Mouse (Mus musculus) ES-Bruce4 (cell line): ENCODE measurements around the gene Xpo4. TPM values are rescaled to one million over a fixed set of nuclear protein-coding genes. Genes with fewer than 3 reads are reported as not detected.

Source experiments
- H3K27ac ChIP-seq: 2 replicates; pipeline ENCODE4 v1.5.1; 2012; ENCODE audit warnings: low read length, inconsistent platforms; ENCODE audit not compliant: insufficient read depth
- H3K27me3 ChIP-seq: 2 replicates; pipeline ENCODE4 v1.6.1; 2012; ENCODE audit warnings: mild to moderate bottlenecking, low read length, inconsistent platforms; ENCODE audit not compliant: control insufficient read depth, poor library complexity, insufficient read depth, severe bottlenecking
- H3K36me3 ChIP-seq: 2 replicates; pipeline ENCODE4 v1.6.1; 2012; ENCODE audit warnings: inconsistent platforms, mild to moderate bottlenecking, low read length, moderate library complexity; ENCODE audit not compliant: control insufficient read depth, poor library complexity, insufficient read depth, severe bottlenecking
- H3K4me1 ChIP-seq: one replicate; pipeline ENCODE4 v1.8.1; 2011; ENCODE audit warnings: low read length; ENCODE audit not compliant: control insufficient read depth, insufficient read depth
- H3K4me3 ChIP-seq: 2 replicates; pipeline ENCODE4 v1.5.1; 2011; ENCODE audit warnings: low read depth, mild to moderate bottlenecking, low read length
- H3K9ac ChIP-seq: 2 replicates; pipeline ENCODE4 v1.6.1; 2012; ENCODE audit warnings: low read depth, mild to moderate bottlenecking, inconsistent platforms; ENCODE audit not compliant: poor library complexity, severe bottlenecking
- H3K9me3 ChIP-seq: replicated peaks from 2 replicates; pipeline ENCODE4 v1.6.1; 2012; ENCODE audit warnings: mild to moderate bottlenecking, low read length, inconsistent platforms; ENCODE audit not compliant: control insufficient read depth, poor library complexity, insufficient read depth, severe bottlenecking
- CTCF ChIP-seq: IDR thresholded peaks from one replicate; pipeline ENCODE4 v1.8.1; 2011; ENCODE audit warnings: low read depth, low read length
- EP300 ChIP-seq: IDR thresholded peaks from 2 replicates; pipeline ENCODE4 v1.6.1; 2011; ENCODE audit warnings: low read depth, low read length; ENCODE audit not compliant: insufficient read depth
- POLR2A ChIP-seq: IDR thresholded peaks from one replicate; pipeline ENCODE4 v1.8.1; 2011; ENCODE audit warnings: low read length; ENCODE audit not compliant: insufficient read depth
- polyA plus RNA-seq: library from polyadenylated mRNA; stranded (reverse); fragments of >200 nt; gene quantifications from 2 replicates; pipeline ENCODE4 v1.2.4, GENCODE M21; 2011; ENCODE audit warnings: low read depth; ENCODE audit not compliant: missing spikeins, insufficient read depth, insufficient read length

Gene Xpo4
- polyA plus RNA-seq, 1 experiment: 64.1 TPM

DNA sequence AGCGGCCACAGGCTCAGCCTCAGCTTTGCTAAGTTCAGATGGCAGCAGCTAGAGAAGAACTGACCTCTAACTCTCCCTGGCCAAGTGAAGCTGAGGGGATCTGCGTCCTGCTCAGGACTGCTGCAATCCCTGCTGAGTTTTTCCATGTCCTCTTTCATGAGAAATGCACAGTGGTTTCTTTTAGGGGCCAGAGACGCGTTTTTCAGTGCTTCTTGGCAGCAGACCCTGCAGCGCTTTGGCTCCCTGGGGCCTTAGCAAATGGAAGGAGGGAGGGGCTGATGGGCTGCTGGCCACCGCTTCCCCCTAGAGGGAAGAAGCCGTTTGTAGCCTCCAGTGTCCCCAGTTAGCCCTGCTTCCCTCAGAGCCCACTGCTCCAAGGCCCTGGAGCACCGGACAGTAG, 130.3 kb downstream of the Xpo4 start:
- no peak for TF ChIP-seq CTCF
- no peak for TF ChIP-seq POLR2A
- TF ChIP-seq EP300: no peak
- Histone ChIP-seq H3K36me3 (no peaks in the 10 kb centered on the region), H3K9me3 (no peaks in the 10 kb centered on the region), H3K27ac (no peak overlapping the region), H3K27me3 (no peaks in the 10 kb centered on the region), H3K4me3 (no peak overlapping the region), H3K4me1 (peaks cover 17% of the 10 kb centered on the region), H3K9ac (no peak overlapping the region)

DNA sequence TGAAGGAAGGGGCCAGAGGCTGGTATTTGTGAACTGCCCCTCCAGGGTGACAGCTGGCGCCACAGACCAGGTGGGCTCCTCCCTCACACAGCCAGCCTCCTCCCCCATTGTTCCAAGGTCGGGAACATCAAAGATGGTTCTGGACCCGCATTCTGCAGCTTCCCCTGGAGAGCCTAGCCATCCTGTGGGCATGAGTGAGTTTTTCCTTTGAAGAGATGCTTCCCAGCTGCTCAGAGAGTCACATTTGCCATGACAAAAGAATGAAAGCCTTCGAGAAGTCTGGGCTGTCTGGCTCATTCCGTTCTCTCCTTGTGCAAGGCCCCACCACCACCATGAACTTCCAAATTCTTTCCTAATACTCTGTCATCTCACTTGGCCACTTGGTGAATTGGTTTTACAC, 130.9 kb downstream of the Xpo4 start:
- no peak overlapping the region for H3K4me3 ChIP-seq
- H3K27ac ChIP-seq: no peak overlapping the region
- no peaks in the 10 kb centered on the region for H3K9me3 ChIP-seq
- H3K36me3 ChIP-seq: no peaks in the 10 kb centered on the region
- no peak overlapping the region for H3K9ac ChIP-seq
- H3K27me3 ChIP-seq: no peaks in the 10 kb centered on the region
- peak; percentile 76 for TF ChIP-seq EP300
- TF ChIP-seq POLR2A: no peak
- peaks cover 19% of the 10 kb centered on the region for H3K4me1 ChIP-seq

DNA sequence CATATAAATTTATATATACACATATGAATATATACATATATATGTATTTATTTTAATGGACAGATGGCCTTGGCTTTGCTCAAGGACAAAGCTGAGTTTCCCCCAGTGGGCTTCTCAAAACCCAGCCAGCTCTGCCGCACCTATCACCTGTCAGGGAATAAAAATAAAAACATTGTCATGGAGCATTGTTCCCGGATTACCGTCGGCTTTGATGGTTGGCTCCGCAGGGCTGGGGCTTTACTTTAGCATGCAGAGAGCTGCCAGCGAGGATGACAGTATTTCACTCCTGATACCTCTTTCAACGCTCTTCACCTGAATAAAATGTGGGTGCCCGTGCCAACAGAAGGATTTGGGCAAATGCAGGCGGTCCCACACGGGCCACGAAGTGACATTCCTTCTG, 131.4 kb downstream of the Xpo4 start:
- H3K9me3 ChIP-seq: no peaks in the 10 kb centered on the region
- peaks cover 20% of the 10 kb centered on the region for H3K4me1 ChIP-seq
- no peak overlapping the region for H3K27ac ChIP-seq
- H3K9ac ChIP-seq: no peak overlapping the region
- H3K4me3 ChIP-seq: no peak overlapping the region
- no peaks in the 10 kb centered on the region for H3K27me3 ChIP-seq
- TF ChIP-seq POLR2A: no peak
- TF ChIP-seq CTCF: no peak
- TF ChIP-seq EP300: no peak
- no peaks in the 10 kb centered on the region for H3K36me3 ChIP-seq

DNA sequence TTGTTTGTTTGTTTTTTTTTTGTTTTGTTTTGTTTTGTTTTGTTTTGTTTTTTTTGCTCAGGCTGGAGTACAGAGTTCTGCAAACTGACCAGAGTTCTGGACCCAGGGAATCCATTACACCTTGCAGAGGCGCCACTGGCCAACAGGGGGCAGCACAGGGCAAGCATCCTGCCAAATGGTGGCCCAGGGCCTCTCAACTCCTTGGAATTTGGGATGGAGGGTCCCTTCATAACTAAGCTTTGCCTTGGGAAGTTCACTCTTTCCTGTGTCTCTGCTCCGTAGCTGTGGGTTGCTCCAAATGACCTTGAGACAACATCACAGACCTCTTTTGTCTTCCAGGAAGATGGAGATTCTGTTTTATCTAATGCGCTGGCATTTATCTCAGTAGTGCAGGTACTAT, 132.0 kb downstream of the Xpo4 start:
- TF ChIP-seq EP300: no peak
- peak; percentile 93 for TF ChIP-seq CTCF
- Histone ChIP-seq H3K4me3 (no peak overlapping the region), H3K9me3 (no peaks in the 10 kb centered on the region), H3K4me1 (peaks cover 23% of the 10 kb centered on the region), H3K9ac (no peak overlapping the region), H3K27ac (no peak overlapping the region), H3K27me3 (no peaks in the 10 kb centered on the region), H3K36me3 (no peaks in the 10 kb centered on the region)

DNA sequence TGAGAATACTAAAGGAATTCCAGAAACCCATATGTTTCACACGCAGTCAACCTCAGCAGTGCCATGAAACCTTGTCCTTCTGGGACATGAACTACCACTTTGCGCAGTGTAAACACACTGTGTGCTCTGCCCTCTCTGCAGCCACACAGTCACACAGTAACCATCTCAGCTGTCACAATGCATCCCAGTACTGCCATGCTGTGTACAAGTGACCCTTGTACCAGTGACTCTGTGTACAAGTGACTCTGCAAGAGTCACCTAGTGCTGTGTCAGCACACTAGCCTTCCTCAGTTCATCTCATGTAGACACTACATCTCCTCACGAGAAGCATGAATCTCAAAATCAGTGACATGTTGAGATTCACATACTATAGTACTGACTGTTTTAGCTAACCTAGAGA, 132.7 kb downstream of the Xpo4 start:
- Histone ChIP-seq H3K9ac (no peak overlapping the region), H3K4me1 (peaks cover 20% of the 10 kb centered on the region), H3K27me3 (no peaks in the 10 kb centered on the region), H3K9me3 (no peaks in the 10 kb centered on the region), H3K27ac (no peak overlapping the region), H3K4me3 (no peak overlapping the region), H3K36me3 (no peaks in the 10 kb centered on the region)
- TF ChIP-seq POLR2A (no peak), EP300 (no peak), CTCF (no peak)

DNA sequence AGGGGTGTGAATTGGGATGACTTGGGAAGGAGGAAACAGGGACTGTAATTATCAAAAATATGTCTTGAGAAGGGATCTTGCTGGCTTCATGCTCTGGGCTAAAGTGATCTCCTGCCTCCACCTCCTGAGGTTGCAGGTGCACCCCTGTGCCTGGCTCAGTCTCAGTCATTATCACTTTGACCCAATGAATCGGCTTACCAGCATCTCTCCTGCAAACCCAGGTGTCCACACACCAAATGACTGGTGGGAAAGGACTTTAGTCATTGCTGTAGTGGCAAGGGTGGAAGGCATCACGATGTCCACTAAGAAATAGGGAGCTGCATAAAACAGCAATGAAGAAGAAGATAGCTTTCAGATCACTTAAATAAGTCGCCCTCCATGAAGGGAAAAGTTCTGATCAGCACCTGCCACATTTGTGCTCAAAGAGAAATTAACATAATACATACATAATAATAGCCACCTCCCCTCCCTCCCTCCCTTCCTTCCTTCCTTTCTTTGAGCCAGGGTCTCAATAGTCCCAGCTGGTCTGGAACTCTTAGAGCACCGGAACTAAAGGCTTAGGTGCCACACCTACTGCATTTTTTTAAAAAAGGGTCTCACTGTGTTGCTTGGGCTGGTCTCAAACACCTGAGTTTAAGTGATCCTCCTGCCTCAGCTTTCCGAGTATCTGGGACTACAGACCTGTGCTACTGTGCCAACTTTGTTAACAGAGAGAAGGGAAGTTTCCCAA, 135.3 kb downstream of the Xpo4 start:
- H3K9ac ChIP-seq: peak overlapping the region; percentile 46
- peak overlapping the region; percentile 19 for H3K4me3 ChIP-seq
- peaks cover 23% of the 10 kb centered on the region for H3K4me1 ChIP-seq
- no peaks in the 10 kb centered on the region for H3K9me3 ChIP-seq
- no peaks in the 10 kb centered on the region for H3K27me3 ChIP-seq
- H3K27ac ChIP-seq: peak overlapping the region; percentile 99
- TF ChIP-seq EP300 (peak; percentile 70), CTCF (no peak)
- H3K36me3 ChIP-seq: no peaks in the 10 kb centered on the region
